Mouse (Mus musculus) embryo, embryonic 11.5 days (tissue): Measurements from ENCODE around the gene Col9a1.

Source experiments
- DNase-seq: peaks from one replicate; pipeline ENCODE4 v3.0.0-alpha.2; 2012; ENCODE audit warnings: low read depth, low spot score

Gene Col9a1

GRCm38 (mm10) chr1:24177224-24177851 is at the start of gene Col9a1:
Gene Col9a1 (plus strand): TSS chr1:24177610.
- DNase-seq = no peak

- DNase-seq = no peak
Measured at GRCm38 (mm10) chr1:24127866-24128265, 49.5 kb upstream of the Col9a1 start.

- DNase-seq = no peak
Measured at GRCm38 (mm10) chr1:24133853-24134252, 43.6 kb upstream of the Col9a1 start.

DNA sequence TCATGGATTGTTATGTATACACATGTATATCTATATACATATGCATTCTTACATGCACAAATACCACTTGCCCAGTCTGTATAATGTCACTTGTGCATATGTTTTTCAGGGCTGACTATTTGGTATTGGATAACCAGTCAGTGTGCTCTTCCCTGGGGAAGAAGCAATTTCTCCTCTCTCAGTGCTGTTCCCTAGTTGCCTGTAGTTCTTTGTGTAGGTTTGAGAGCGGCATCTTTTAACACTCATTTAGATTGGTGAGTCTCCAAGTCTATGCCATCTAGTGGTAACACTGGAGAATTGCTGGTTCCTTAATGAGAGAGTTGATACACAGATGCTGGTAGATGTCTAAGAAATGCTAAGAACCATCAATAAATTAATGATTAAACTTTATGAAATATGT is 42.6 kb upstream of the Col9a1 start:
- peak; percentile 11 for DNase-seq

DNA sequence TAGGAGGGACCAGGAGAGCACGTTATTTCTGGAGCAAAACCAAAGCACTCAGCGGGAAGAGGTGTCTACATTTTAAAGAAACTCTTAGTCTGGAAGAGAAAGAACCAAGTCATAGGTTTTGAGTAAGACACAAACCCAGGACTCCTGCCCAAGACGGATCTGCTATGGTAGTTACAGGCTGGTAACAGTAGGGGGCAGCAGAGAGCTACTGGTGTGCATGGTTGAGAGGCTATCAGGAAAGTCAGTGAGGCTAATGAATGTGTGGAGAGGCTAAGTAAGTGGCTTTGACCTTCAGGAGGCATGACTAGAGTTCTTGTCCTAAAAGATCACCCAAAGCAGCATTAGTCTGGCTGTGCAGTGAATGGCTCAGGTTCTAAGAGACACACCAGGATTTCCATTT is 40.3 kb upstream of the Col9a1 start:
- peak; percentile 46 for DNase-seq

DNA sequence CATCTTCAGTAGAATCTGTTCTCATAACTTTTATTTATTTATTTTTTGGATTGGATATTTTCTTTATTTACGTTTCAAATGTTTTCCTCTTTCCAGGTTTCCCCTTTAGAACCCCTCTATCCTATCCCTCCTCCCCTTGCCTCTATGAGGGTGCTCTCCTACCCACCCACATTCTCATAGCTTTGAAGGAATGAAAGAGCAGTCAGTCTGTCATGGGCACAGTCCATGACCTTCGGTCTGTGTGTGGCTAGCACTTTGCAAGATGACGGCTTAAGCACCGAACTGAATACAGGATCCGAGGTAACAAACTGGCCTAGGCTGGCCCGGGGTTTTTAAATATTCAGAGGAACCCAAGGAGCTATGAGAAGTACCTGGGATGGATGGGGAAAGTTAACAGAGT is 36.9 kb upstream of the Col9a1 start:
- no peak for DNase-seq

DNA sequence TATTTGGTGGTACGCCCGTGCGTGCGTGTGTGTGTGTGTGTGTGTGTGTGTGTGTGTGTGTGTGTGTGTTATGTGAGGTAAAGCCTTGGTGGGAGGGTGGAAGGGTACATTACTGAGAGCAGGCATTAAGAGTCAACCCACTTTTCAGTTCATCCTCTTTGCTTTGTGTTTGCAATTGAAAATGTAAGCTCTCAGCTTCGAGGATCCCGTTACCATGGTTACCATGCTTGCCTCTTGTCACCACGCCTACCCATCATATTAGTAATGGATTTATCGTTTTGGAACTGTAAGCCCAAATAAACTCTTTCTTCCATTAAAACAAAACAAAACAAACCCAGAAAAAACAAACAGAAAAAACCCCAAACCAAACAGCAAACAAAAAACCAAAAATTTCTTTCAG is 33.9 kb upstream of the Col9a1 start:
- no peak for DNase-seq

DNA sequence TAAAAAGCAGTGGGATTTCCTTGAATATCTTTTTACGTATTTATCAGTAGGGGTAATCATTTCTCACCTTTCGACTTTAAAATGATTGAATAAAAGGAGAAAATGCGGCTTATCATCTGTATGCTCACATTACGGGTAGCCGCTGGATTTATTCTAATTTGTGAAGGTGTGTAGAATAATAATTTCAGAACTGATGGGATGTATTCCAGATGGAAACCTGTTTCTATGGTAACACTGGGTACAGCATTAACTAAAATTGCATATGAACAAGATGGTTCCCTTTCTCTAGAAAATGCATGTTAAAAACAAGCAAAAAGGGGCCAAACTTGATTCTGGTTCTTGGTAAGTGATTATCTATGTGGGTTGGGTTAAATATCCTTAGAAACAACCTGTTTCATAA is 19.7 kb upstream of the Col9a1 start:
- DNase-seq = no peak

GRCm38 (mm10) chr1:24169410-24169809 is 8.0 kb upstream of the Col9a1 start:
- DNase-seq = no peak

GRCm38 (mm10) chr1:24171205-24171866 is 6.1 kb upstream of the Col9a1 start:
- peak; percentile 46 for DNase-seq

DNA sequence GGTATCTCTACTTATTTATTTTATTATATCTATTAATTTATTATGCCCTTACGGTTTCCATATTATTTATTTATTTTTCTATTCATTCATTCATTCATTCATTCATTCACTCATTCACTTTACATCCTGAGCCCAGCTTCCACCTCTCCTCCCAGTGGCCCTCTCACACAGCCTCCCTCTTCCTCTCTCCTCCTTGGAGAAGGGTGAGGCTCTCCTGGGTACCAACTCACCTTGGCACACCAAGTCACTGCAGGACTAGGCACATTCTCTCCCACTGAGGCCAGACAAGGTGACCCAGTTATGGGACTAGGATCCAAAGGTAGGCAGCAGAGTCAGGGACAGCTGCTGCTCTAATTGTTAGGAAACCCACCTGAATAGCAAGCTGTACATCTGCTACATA is 5.5 kb upstream of the Col9a1 start:
- DNase-seq = no peak

DNA sequence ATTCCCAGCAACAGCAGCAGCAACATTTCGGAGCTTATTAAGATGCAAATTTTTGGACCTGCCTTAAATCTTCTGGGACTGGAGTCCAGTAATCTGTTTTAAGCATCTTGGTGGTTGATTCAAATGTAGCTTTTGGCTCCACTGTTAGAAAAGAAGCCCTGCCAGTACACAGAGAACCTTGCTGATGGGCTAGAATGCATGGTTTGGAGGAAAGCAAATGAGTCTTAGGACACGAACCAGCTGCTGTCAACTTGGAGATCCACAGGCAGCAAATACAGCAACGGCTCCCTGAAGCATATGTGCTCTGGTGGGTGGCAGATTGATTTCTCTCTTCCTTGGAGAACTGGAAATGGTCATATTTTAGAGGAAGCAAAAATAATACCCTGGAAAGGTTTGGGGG is 4.8 kb upstream of the Col9a1 start:
- DNase-seq = no peak

DNA sequence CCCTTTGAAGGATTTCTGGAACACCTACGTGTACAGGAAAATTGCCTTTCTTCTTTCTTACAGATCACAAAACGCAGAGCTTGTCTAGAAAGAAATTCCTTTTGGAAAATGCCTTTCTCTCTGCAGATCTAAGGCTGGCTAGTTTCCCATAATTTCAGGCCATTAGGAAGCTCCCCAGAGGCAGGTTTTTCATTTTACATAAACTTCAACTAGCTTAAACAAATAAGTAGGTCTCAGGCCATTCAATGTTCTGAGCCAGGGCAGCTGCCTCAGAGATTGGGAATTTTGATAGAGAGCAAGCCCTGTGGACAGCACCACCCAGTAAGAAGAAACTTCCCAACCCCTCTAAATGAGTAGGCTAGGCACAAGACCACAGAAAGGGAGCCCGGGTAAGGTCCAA is 1.6 kb upstream of the Col9a1 start:
- DNase-seq = no peak

DNA sequence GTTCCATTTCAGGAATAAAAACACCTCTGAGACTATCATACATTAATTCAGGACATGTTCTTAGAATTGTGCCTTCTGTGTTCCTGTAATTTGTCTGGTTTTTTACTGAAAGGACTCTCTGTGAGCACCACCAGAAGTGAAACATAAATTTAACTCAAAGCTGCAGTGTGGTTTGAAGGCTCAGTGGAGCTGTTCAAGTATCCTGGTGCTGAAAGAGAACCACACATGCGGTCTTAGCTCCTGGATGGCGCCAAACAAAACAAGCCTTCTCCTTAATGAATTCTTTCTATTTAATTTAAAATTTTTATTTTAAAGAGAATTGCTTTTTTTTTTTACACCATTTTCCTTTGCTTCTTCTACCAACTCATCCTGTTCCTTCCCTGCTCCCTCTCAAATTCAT is 2.4 kb downstream of the Col9a1 start:
- DNase-seq = peak; percentile 38

DNA sequence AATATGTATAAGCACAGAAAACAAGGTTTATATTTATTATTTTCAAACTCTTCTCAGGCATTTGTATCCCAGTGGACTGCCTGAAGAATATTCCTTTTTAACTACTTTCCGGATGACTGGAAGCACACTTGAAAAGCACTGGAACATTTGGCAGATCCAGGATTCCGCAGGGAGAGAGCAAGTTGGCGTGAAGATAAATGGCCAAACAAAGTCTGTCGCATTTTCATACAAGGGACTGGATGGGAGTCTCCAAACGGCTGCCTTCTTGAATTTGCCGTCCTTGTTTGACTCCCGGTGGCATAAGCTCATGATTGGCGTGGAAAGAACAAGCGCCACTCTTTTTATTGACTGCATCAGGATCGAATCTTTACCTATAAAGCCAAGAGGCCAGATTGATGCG is 7.6 kb downstream of the Col9a1 start:
- no peak for DNase-seq

- DNase-seq = no peak
Measured at GRCm38 (mm10) chr1:24186964-24187363, 9.6 kb downstream of the Col9a1 start.

GRCm38 (mm10) chr1:24191668-24192067 is 14.3 kb downstream of the Col9a1 start:
- DNase-seq = no peak

GRCm38 (mm10) chr1:24194111-24194510 is 16.7 kb downstream of the Col9a1 start:
- DNase-seq = no peak

- peak; percentile 23 for DNase-seq
Measured at GRCm38 (mm10) chr1:24195070-24195840, 17.8 kb downstream of the Col9a1 start.

- DNase-seq = peak; percentile 56
Measured at GRCm38 (mm10) chr1:24195951-24196517, 18.6 kb downstream of the Col9a1 start.

DNA sequence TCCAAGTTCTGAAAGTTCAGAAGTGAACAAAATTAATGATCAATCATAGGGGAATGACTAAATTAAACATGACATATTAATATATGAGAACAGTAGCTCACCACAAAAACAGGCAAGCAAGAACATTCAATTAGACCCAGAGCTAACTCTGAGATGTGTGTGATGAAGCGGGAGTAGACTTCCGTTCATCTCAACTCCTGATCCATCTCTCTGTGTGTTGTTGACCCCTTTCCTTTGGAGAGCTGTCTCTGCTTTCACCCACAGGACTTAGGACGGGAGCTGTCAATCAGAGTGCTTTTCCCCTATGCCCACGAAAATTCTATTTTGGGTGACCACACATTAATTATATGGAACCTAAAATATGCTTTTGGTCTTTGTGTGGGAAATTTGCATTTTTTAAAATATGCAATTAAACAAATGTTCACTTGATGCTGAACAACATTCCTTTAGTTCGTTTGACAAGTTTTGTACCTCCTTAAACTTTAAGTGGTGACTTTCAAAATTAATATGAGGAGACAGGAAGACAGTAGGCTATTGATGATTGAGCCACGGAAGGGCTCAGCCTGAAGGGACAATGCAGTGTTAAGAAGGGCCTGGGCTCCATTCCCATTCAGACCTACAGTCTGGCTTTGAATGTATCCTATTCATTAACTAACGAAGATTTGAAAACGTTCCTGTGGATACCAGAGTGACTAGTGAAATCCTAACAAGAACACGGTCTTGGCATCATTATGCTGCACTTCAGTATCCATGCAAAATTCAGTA is 34.4 kb downstream of the Col9a1 start:
- no peak for DNase-seq

- DNase-seq = no peak
Measured at GRCm38 (mm10) chr1:24219041-24219440, 41.6 kb downstream of the Col9a1 start.
